Mouse (Mus musculus) cerebellum, adult 2 months (tissue): Measurements from ENCODE around the gene Manf.

Source experiments
- CTCF ChIP-seq: fragments of 200-500 bp; IDR thresholded peaks from 2 replicates; pipeline ENCODE4 v1.5.1; 2011; ENCODE audit warnings: low read depth, mild to moderate bottlenecking, control low read depth, low read length, moderate library complexity, borderline replicate concordance; ENCODE audit not compliant: insufficient read depth
- POLR2A ChIP-seq: fragments of 200-500 bp; IDR thresholded peaks from 2 replicates; pipeline ENCODE4 v1.6.1; 2011; ENCODE audit warnings: low read length, control low read depth, borderline replicate concordance; ENCODE audit not compliant: insufficient read depth

DNA sequence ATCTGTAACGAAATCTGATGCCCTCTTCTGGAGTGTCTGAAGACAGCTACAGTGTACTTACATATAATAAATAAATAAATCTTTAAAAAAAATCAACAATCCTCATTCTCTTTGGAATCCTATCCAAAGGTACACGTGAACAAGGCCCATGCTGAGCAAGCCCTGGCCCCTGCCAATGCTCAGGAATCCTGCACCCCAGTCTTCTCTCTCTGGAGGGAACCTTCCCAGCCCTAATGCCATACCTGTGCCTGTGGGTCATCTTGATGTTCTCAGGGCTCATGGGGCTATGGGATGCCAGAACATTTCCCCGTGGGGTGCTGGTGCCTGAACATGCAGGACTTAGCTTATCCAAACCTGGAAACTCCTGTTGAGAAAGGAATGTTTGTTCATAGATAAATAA is 16.4 kb upstream of the Manf start:
- no peak for TF ChIP-seq CTCF
- no peak for TF ChIP-seq POLR2A
